Mouse (Mus musculus) A20 (cell line): ENCODE data around the gene Fam198a.

Source experiments
- DNase-seq: peaks from one replicate; pipeline ENCODE4 v3.0.0-alpha.2; 2011; ENCODE audit warnings: low read depth, low spot score

The Fam198a gene

GRCm38 (mm10) chr9:121950418-121951113 lies at the start of gene Fam198a:
Gene Fam198a, plus strand, starts transcription at chr9:121950988.
- no peak for DNase-seq

GRCm38 (mm10) chr9:121901710-121902700 lies 48.8 kb upstream of the Fam198a start:
- no peak for DNase-seq

GRCm38 (mm10) chr9:121903476-121904305 lies 47.1 kb upstream of the Fam198a start:
- peak; percentile 85 for DNase-seq

GRCm38 (mm10) chr9:121904319-121904718 lies 46.5 kb upstream of the Fam198a start:
- peak; percentile 76 for DNase-seq

GRCm38 (mm10) chr9:121904946-121905345 lies 45.8 kb upstream of the Fam198a start:
- DNase-seq = peak; percentile 59

GRCm38 (mm10) chr9:121905556-121906185 lies 45.1 kb upstream of the Fam198a start:
- DNase-seq = peak; percentile 76

- no peak for DNase-seq
These were observed 44.3 kb upstream of the Fam198a start for GRCm38 (mm10) chr9:121906456-121906855.

- no peak for DNase-seq
These were observed 43.3 kb upstream of the Fam198a start for GRCm38 (mm10) chr9:121907356-121908070.

GRCm38 (mm10) chr9:121908321-121908720 lies 42.5 kb upstream of the Fam198a start:
- no peak for DNase-seq

GRCm38 (mm10) chr9:121909635-121910034 lies 41.2 kb upstream of the Fam198a start:
- peak; percentile 57 for DNase-seq

GRCm38 (mm10) chr9:121911196-121911595 lies 39.6 kb upstream of the Fam198a start:
- DNase-seq = no peak

GRCm38 (mm10) chr9:121912786-121913185 lies 38.0 kb upstream of the Fam198a start:
- DNase-seq = no peak

- no peak for DNase-seq
These were observed 36.5 kb upstream of the Fam198a start for GRCm38 (mm10) chr9:121914226-121914757.

GRCm38 (mm10) chr9:121915056-121915455 lies 35.7 kb upstream of the Fam198a start:
- DNase-seq = no peak

GRCm38 (mm10) chr9:121916102-121916501 lies 34.7 kb upstream of the Fam198a start, which contains the start of gene Cyp8b1:
Gene Cyp8b1, minus strand, starts transcription at chr9:121916305.
- DNase-seq = no peak

- DNase-seq = peak; percentile 86
These were observed 31.7 kb upstream of the Fam198a start for GRCm38 (mm10) chr9:121919027-121919501.

- no peak for DNase-seq
These were observed 27.3 kb upstream of the Fam198a start for GRCm38 (mm10) chr9:121923443-121923842.

GRCm38 (mm10) chr9:121923906-121924305 lies 26.9 kb upstream of the Fam198a start:
- no peak for DNase-seq

- DNase-seq = peak; percentile 59
These were observed 25.8 kb upstream of the Fam198a start for GRCm38 (mm10) chr9:121924901-121925560.
